Mouse (Mus musculus) neutrophil, adult 83 days (primary cell): ENCODE measurements around the gene Vmn1r12. TPM values are rescaled to one million over a fixed set of nuclear protein-coding genes. Genes with fewer than 3 reads are reported as not detected.

Experiments used
- total RNA-seq, 2 experiments: library from RNA; stranded (reverse); gene quantifications; one replicate each; pipeline ENCODE4 v1.2.4; 2023

Vmn1r12 gene
- under 1 TPM; 0.09 TPM for total RNA-seq

DNA sequence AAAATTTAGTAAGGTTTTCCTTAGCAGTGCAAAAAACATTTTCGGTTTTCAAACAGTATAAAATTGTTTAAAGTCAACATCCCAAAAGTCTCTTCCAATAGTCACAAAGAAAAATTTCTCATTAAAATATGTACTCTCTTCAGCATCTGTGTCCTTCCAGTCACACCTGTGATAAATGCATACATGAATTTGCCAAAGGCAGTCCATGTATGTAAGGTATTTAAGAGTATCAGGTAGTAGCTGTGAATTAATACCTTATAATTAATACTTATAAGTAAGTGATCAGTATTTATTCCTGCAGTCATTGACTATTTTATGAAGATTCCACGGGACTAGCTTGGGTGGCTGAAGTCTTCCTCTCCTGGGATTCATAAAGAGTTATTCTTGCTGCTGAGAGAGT, at the start of gene Vmn1r12:
Gene Vmn1r12, plus strand, starts transcription at position 301 of the 400 bp plus-strand sequence.

DNA sequence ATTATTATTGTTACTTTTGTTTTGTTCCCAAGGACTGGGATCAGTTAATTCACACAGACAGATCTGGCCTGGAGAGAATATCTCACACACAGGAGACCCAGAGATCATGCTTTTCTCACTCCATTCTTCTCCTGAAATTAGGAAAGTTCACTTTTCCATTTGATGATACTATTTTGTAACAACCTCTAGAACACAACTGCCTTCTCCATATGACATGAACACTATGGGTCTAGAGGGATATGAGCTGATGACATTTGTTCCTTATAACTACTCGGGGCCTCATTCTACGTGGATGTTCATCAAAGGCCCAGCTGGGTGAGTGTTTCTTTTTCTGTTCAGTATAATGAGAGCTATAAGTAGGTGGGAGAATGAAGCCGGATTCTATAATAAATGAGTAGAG, 47.6 kb upstream of the Vmn1r12 start, which contains the start of gene Vmn1r10:
Gene Vmn1r10, plus strand, starts transcription at position 301 of the 400 bp plus-strand sequence.

DNA sequence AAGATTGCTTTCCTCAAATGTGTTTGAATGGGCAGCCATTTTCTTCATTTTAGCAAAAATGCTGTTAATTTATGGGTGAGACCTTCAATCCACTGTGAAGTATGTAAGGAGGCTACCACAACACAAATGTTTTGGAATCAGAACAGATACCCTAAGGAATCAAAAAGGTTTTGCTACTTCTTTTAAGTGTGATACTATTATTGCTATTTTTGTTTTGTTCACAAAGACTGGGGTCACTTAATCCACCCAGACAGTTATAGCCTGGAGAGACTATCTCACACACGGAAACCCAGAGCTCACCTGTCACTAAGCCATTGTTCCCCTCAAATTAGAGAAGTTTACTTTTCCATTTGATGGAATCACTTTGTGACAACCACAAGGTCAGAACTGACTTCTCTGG, 23.6 kb upstream of the Vmn1r12 start, which contains the start of gene Vmn1r11:
Gene Vmn1r11, plus strand, starts transcription at position 301 of the 400 bp plus-strand sequence.

DNA sequence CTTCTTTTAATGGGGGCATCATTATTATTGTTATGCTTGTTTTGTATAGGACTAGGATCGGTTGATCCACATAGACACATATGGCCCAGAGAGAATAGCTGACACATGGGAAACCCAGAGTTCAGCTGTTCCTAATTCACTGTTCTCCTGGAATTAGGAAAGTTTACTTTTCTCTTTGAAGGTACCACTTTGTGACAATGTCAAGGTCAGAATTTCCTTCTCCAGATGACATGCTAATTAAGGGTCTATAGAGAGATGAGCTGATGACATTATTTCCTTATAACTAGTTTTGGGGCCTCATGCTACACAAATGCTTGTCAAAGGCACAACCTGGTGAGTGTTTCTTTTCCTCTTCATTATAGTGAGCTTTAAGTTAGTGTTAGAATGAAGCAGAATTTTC, 46.3 kb downstream of the Vmn1r12 start, which contains the start of gene Vmn1r13:
Gene Vmn1r13, plus strand, starts transcription at position 301 of the 400 bp plus-strand sequence.

Other genes starting within 250 kb of the Vmn1r12 start
- 10 to 100 TPM; 36.2 to 42.2 TPM for gene Nt5c3, start 233.0 kb upstream of the Vmn1r12 start, total RNA-seq
- under 1 TPM in 1 of 2 experiments, not detected in 1; 0.15 TPM for gene Vmn1r4, start 232.9 kb upstream of the Vmn1r12 start, total RNA-seq
- not detected for gene Vmn1r5, start 186.6 kb upstream of the Vmn1r12 start, total RNA-seq
- gene Vmn1r6, start 159.7 kb upstream of the Vmn1r12 start, total RNA-seq: not detected
- gene Vmn1r7, start 131.6 kb upstream of the Vmn1r12 start, total RNA-seq: not detected
- not detected for gene Vmn1r8, start 124.6 kb upstream of the Vmn1r12 start, total RNA-seq
- not detected for gene Vmn1r9, start 90.1 kb upstream of the Vmn1r12 start, total RNA-seq
- not detected for gene Vmn1r10, start 47.5 kb upstream of the Vmn1r12 start, total RNA-seq
- not detected for gene Vmn1r11, start 23.5 kb upstream of the Vmn1r12 start, total RNA-seq
- gene Vmn1r13, start 46.4 kb downstream of the Vmn1r12 start, total RNA-seq: not detected
- gene Vmn1r14, start 74.8 kb downstream of the Vmn1r12 start, total RNA-seq: not detected
- not detected for gene Vmn1r15, start 101.0 kb downstream of the Vmn1r12 start, total RNA-seq
- not detected for gene Vmn1r16, start 172.6 kb downstream of the Vmn1r12 start, total RNA-seq
- not detected for gene Vmn1r17, start 206.8 kb downstream of the Vmn1r12 start, total RNA-seq
- not detected for gene Vmn1r18, start 238.9 kb downstream of the Vmn1r12 start, total RNA-seq
- gene Vmn1r19, start 246.9 kb downstream of the Vmn1r12 start, total RNA-seq: not detected